Mouse (Mus musculus) c-Kit-positive CD71-positive TER-119-positive erythroid progenitor cells, embryonic 14.5 days (primary cell): ENCODE measurements around the gene B3galnt1.

ENCODE experiments used
- DNase-seq: peaks from one replicate; pipeline ENCODE4 v3.0.0-alpha.2; 2013; ENCODE audit warnings: low spot score

The B3galnt1 gene

DNA sequence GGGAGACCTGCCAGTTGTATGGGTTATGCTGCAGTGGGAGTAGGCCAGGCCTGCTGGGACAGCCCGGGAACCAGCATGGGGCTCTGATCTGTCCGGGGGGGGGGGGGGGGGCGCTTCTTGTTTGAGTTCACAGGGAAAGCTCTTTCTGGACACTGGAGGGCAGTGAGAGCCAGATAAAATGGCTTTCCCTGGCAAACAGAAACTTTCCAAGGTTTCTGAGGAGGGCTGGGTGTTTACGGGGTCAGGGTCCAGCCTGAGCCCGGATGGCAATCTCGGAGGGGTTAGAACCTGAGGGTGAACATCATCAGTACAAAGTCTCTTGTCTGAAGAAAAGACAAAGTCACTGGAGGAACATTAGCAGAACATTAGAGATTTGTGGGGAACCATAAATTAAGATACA, 35.4 kb downstream of the B3galnt1 start:
- no peak for DNase-seq

DNA sequence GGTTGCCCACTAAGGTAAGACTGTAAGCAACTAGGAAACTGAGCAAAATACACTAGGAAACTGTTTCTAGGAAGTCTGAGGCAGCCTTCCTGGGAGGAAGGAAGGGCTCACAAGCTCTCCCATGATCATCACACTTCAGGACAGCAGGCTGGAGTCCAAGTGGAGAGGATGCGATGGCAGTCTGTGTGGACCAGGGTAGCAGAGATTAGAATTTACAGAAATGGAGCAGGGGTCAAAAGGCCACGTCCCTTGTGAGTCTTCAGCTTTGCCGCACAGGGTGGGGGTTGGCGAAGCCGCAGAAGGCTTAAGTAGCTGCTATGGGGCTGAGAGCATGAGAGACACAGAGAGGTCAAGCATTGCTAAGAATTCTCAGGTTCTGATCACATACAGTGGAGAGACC, 37.1 kb downstream of the B3galnt1 start:
- no peak for DNase-seq

DNA sequence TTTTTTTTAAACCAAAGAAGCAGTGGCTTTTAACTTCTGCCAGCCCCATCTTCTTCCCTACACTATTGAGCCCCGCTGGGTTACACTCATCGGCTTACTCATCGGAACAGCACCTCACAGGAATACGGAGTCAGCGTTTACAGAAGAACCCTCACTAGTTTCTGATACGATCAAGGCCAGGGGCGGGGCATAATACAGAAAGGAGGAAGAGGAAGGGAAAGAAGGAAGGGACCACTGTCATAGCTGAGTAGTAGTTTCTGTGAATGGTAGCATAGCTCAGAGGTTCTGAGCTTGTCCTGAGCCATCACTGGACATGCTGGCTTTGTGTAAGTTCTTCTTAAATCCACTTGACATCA, 38.8 kb downstream of the B3galnt1 start:
- no peak for DNase-seq

- DNase-seq: no peak
These were observed 39.3 kb downstream of the B3galnt1 start for GRCm38 (mm10) chr3:69559316-69559974.

DNA sequence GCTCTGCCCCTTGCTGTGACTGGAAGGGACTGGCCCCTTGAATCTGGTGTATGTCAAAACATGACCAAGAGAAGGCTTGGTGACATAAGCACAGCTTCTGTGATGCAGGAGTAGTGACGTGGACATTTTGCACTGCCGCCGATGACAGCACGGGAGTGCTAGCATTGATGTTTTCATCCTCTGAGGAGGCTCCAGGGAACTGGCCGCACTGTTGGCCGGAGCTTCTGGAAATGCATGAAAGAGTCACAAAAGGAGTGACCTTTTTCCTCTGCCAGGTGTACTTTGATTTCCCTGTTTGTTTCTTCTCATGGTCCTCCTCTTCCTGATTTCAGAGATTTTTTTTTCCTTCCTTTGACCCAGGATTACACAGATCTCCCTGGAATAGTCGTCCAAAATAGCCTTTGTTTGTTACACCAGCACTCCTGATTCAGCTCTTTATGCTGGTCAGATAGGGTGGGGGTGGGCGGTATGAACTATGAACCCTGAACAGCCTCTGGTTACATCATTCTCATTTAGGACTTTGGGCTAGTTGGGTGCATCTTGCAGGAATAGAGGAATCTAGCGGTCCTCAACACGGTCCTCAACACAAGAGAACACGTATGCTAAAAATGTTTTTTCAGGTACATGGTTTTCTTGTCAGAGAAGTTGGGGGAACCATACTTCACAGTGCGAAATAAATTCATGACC, 42.5 kb downstream of the B3galnt1 start:
- DNase-seq: no peak

DNA sequence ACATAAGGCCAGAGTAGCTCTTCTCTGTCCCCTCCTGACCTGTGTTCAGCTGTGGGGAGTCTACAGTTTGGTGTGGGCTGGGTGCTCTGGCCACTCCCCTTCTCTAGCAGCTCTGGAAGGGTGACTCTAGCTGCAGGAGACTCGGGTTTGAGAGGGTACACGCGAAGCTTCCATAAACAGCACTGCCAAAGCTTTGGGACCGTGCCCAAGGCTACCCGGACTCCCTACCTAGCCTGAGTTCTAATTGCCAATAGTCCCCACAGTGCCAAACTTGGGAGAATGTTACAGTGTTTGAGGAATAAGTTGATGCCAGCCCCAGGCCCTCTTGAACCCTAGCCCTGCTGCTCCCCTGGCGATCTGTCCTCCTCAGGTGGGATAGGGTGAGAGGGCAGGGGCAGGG, 43.2 kb downstream of the B3galnt1 start:
- no peak for DNase-seq

DNA sequence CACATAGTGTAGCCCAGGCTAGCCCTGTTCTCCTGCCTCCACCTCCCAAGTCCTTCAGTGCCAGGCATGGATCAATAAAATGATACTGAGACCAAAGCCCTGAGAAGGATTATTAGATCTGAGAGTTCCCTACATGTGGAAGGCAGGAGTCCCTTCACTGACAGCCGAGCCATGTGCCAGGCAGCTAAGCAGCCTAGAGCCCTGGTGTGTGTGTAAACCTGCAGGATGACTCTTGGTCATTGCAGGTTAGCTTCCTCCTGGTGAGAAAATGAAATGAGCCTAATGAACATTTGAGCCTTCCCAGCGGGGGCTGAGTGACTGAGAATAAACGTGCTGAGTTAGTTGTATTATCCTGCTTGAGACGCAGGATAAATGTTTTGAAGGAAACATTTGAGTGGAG, 49.2 kb downstream of the B3galnt1 start:
- DNase-seq: no peak

- DNase-seq: no peak
These were observed 49.9 kb downstream of the B3galnt1 start for GRCm38 (mm10) chr3:69548704-69549455.

DNA sequence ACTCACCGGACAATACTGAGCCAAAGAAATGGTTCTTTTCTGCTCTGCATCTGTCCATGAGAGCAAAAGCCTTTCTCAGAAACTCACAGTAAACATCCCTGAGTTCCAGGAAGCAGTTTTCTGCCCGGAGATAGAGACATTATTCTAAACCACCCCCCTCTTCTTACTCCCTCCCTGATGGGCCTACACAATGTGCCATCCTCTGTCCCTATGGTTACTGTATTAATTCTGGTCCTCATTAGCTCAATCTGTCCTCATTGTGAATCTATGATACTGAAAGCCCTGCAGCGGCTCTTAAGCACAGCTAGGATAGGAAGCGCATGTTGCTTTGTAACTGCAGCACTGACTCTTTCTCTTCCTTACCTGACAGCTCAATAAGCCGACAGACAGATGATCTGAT, 53.7 kb downstream of the B3galnt1 start:
- DNase-seq: no peak

GRCm38 (mm10) chr3:69543730-69544129, 55.0 kb downstream of the B3galnt1 start:
- no peak for DNase-seq

DNA sequence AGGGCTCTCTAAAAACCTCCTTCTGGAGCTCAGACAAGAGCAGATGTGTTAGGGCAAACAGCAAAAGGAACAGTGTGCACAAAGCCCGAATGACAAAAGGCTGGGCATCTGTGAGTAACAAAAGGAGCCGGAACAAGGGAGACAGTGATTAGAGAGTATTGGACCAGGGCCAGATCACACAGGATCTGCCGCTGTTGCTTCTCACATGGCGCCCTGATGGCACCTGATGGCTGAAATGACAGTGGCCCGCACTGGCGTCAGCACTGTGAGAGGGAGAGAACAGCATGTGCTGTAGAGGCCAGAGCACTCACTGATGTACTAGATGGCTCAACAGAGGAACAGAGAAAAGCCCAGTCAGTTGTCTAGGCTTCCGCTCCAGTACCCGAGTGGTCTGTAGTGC, 55.8 kb downstream of the B3galnt1 start:
- DNase-seq: no peak

- DNase-seq: no peak
These were observed 62.7 kb downstream of the B3galnt1 start for GRCm38 (mm10) chr3:69535941-69536647.

- no peak for DNase-seq
These were observed 63.3 kb downstream of the B3galnt1 start for GRCm38 (mm10) chr3:69535486-69535885.

DNA sequence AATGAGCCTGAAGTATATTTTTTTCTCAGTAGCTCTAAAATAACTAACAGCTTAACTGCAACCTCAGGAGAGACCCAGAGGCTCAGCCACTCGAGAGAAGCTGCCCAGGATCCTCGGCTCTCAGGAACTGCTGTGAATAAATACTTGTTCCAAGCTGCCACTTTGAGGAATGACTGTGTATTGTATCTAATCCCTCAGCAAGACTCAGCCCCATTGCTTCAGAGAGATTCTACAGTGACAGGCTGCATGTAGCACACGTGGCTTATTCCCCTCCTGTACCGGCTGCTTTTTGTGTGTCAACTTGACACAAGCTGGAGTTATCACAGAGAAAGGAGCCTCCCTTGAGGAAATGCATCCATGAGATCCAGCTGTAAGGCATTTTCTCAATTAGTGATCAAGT, 66.1 kb downstream of the B3galnt1 start:
- no peak for DNase-seq

GRCm38 (mm10) chr3:69531511-69531910, 67.2 kb downstream of the B3galnt1 start:
- no peak for DNase-seq

DNA sequence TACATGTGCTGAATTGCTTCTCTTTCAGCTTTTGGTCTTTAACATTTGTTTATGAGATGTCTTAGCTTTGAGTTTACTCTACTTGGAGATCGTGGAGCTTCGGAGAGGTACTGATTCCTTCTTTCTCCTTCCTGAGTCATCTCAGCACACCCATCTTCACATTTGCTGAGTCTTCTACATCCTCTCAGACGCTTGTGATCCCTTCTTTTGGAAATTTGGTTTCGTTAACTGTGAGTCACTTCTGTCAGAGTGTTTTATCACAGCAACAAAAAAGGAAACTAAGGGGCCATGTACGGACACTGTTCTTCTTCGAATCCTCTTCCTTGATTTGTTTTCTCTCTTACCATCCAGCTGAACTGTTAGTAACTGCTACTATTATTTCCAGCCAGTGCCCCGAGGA, 69.2 kb downstream of the B3galnt1 start:
- DNase-seq: no peak

- no peak for DNase-seq
These were observed 71.4 kb downstream of the B3galnt1 start for GRCm38 (mm10) chr3:69527384-69527783.

GRCm38 (mm10) chr3:69525072-69525529, 73.7 kb downstream of the B3galnt1 start:
- no peak for DNase-seq

- DNase-seq: no peak
These were observed 74.2 kb downstream of the B3galnt1 start for GRCm38 (mm10) chr3:69524356-69525071.
